ENCODE assay signal across 10 mouse cellular contexts in the genomic region with DNA sequence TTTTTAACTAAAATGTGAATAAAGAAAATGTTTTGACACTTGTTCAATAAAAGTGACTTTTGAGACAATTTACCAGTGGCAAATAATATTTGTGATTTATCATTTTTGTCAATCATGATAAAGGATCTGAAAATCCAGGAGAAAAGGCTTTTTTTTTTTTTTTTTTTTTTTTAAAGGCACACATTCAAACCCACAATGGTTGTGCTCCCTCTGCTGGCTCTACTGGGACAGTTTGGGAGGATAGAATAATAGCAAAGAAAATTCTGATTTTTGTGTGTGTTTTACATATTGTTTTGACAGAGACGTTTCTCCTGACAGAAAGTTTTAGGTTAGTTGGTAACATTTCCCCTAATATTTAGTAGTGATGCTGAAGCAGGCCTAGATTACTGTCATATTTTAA. TPM values are rescaled to one million over a fixed set of nuclear protein-coding genes. Genes with fewer than 3 reads are reported as not detected.
A peak's percentile ranks its signal among the peaks of the same experiment; 100 is the strongest.
DNase-seq lines count a peak whose midpoint lies in the region; ATAC-seq and TF ChIP-seq lines count a peak whose summit lies in the region.
"Had no signal": no experiment of that assay in that cellular context is flagged by ENCODE, and none has a peak within 500 bp of the region (broad histone marks: within the 10 kb centered on the region; RNA-seq: fewer than 3 reads in every experiment).

No protein-coding gene starts in this region.

- peaks cover 24% of the 10 kb centered on the region for H3K4me1 ChIP-seq in kidney, postnatal 0 days (replicated peaks; ENCODE audit: insufficient read depth, low read length)
- peaks cover 11% of the 10 kb centered on the region for H3K4me1 ChIP-seq in forebrain, embryonic 16.5 days (replicated peaks; ENCODE audit: control insufficient read depth, insufficient read depth, low read length)

- WGBS in kidney, postnatal 0 days: 41% methylated on average over 1 of the region's 1 CpGs
- WGBS in forebrain, embryonic 16.5 days: 32% methylated on average over 1 of the region's 1 CpGs

- no peak overlapping the region for H3K27ac ChIP-seq in kidney, postnatal 0 days
- H3K27ac ChIP-seq in forebrain, embryonic 16.5 days (ENCODE audit: low read length): no peak overlapping the region
- H3K27ac ChIP-seq: hindbrain, embryonic 15.5 days; midbrain, embryonic 12.5 days had no signal

- no peaks in the 10 kb centered on the region for H3K36me3 ChIP-seq in kidney, postnatal 0 days (ENCODE audit: insufficient read depth, low read length)
- no peaks in the 10 kb centered on the region for H3K36me3 ChIP-seq in forebrain, embryonic 16.5 days (ENCODE audit: control insufficient read depth, insufficient read depth)
- H3K36me3 ChIP-seq: hindbrain, embryonic 15.5 days; midbrain, embryonic 12.5 days had no signal

- no peak overlapping the region for H3K4me2 ChIP-seq in kidney, postnatal 0 days (ENCODE audit: low read length)
- no peak overlapping the region for H3K4me2 ChIP-seq in forebrain, embryonic 16.5 days (ENCODE audit: low read length)
- H3K4me2 ChIP-seq: hindbrain, embryonic 15.5 days; midbrain, embryonic 12.5 days had no signal

- no peak for ATAC-seq in kidney, postnatal 0 days (replicated peaks; ENCODE audit: low FRiP score, low read depth)
- 0 out of 2 replicates have a peak, but pooled peaks have one; percentile 66 for ATAC-seq in forebrain, embryonic 16.5 days

- H3K9ac ChIP-seq in kidney, postnatal 0 days (ENCODE audit: low read depth, low read length): no peak overlapping the region
- H3K9ac ChIP-seq in forebrain, embryonic 16.5 days (replicated peaks; ENCODE audit: low read depth, low read length): no peak overlapping the region
- H3K9ac ChIP-seq: hindbrain, embryonic 15.5 days; midbrain, embryonic 12.5 days had no signal

- DNase-seq in cerebellum, adult 18-20 months: peak; percentile 34 to 35
- DNase-seq in cerebellum, adult 11-12 months: no peak
- peak; percentile 68 for DNase-seq in kidney, postnatal 0 days (ENCODE audit: low spot score)
- DNase-seq in kidney, adult 18-20 months: no peak
- peak; percentile 73 for DNase-seq in 3T3-L1 (ENCODE audit: low read depth, low spot score)
- no peak for DNase-seq in T-cell, adult 2 months (ENCODE audit: low spot score)
- no peak for DNase-seq in adrenal gland, adult 8-10 months

- H3K4me3 ChIP-seq in kidney, postnatal 0 days (replicated peaks; ENCODE audit: low read depth, low read length): no peak overlapping the region
- no peak overlapping the region for H3K4me3 ChIP-seq in forebrain, embryonic 16.5 days (replicated peaks; ENCODE audit: low read length)
- H3K4me3 ChIP-seq: hindbrain, embryonic 15.5 days; midbrain, embryonic 12.5 days had no signal

- TF ChIP-seq CTCF in kidney, postnatal 0 days (IDR thresholded peaks at IDR 0.05; ENCODE audit: low read depth): peak; percentile 75

- no peaks in the 10 kb centered on the region for H3K27me3 ChIP-seq in kidney, postnatal 0 days (ENCODE audit: insufficient read depth, low read length)
- H3K27me3 ChIP-seq in forebrain, embryonic 16.5 days (replicated peaks; ENCODE audit: control insufficient read depth, insufficient read depth, low read length): no peaks in the 10 kb centered on the region

- no peaks in the 10 kb centered on the region for H3K9me3 ChIP-seq in kidney, postnatal 0 days (replicated peaks; ENCODE audit: low read length)
- H3K9me3 ChIP-seq in forebrain, embryonic 16.5 days (ENCODE audit: control insufficient read depth, low read length): no peaks in the 10 kb centered on the region
- H3K9me3 ChIP-seq: hindbrain, embryonic 15.5 days; midbrain, embryonic 12.5 days had no signal

RNA-seq across cellular contexts. Expression of a gene that starts 28.1 kb away (rescaled TPM):
- polyA plus RNA-seq in kidney, postnatal 0 days (2015; fragmentation: Nextera tagmentation; extraction: Ambion mirVana): 85.5 and 91.0 TPM in 2 replicates
- polyA plus RNA-seq in forebrain, embryonic 16.5 days (2015; fragmentation: Nextera tagmentation; extraction: Ambion mirVana): 29.6 and 39.0 TPM in 2 replicates
- total RNA-seq in adrenal gland, adult 8-10 months (2022): 10 to 100 TPM; 24.5 to 35.3 (median 33.9) TPM

Comparison
In these comparisons a context has a peak if more than half of its experiments do, and no peak if none do; other contexts are left out.
1. DNase-seq: peak in cerebellum, adult 18-20 months (2 of 2), kidney, postnatal 0 days (single experiment) and 3T3-L1 (single experiment); none in cerebellum, adult 11-12 months (single experiment), kidney, adult 18-20 months (single experiment), T-cell, adult 2 months (single experiment) and adrenal gland, adult 8-10 months (single experiment).